Mouse (Mus musculus) neural tube, embryonic 11.5 days (tissue): Measurements from ENCODE around the gene H2afy. TPM values are rescaled to one million over a fixed set of nuclear protein-coding genes. Genes with fewer than 3 reads are reported as not detected.

Experiments
- ATAC-seq: fragments of 200-750 bp; cut with Nextera tagmentation; 2 replicates; pipeline ENCODE4 v1.8.0; 2017; ENCODE audit warnings: moderate number of reproducible peaks, mild to moderate bottlenecking, moderate TSS enrichment, moderate library complexity; ENCODE audit not compliant: insufficient read depth, low FRiP score, low TSS enrichment
- DNase-seq: peaks from one replicate; pipeline ENCODE4 v3.0.0-alpha.2; 2015; ENCODE audit warnings: low spot score
- H3K27ac ChIP-seq: fragments of 300-500 bp; sonication (generic); 2 replicates; pipeline ENCODE4 v1.5.1; 2014; ENCODE audit warnings: low read depth, mild to moderate bottlenecking, low read length
- H3K27me3 ChIP-seq: fragments of 300-500 bp; sonication (generic); 2 replicates; pipeline ENCODE4 v1.6.1; 2014; ENCODE audit warnings: mild to moderate bottlenecking, low read length, mixed read lengths; ENCODE audit not compliant: control insufficient read depth, insufficient read depth
- H3K36me3 ChIP-seq: fragments of 300-500 bp; sonication (generic); 2 replicates; pipeline ENCODE4 v1.6.1; 2014; ENCODE audit warnings: mild to moderate bottlenecking, low read length, moderate library complexity, mixed read lengths; ENCODE audit not compliant: control insufficient read depth, insufficient read depth
- H3K4me1 ChIP-seq: fragments of 300-500 bp; sonication (generic); 2 replicates; pipeline ENCODE4 v1.6.1; 2014; ENCODE audit warnings: low read length, mixed read lengths; ENCODE audit not compliant: control insufficient read depth, insufficient read depth
- H3K4me2 ChIP-seq: fragments of 300-500 bp; sonication (generic); 2 replicates; pipeline ENCODE4 v1.6.1; 2014; ENCODE audit warnings: low read depth, mild to moderate bottlenecking, moderate library complexity
- H3K4me3 ChIP-seq: fragments of 300-500 bp; sonication (generic); 2 replicates; pipeline ENCODE4 v1.5.1; 2014; ENCODE audit warnings: low read depth, low read length
- H3K9ac ChIP-seq: fragments of 300-500 bp; sonication (generic); 2 replicates; pipeline ENCODE4 v1.6.1; 2014; ENCODE audit warnings: mild to moderate bottlenecking, low read length
- H3K9me3 ChIP-seq: fragments of 300-500 bp; sonication (generic); 2 replicates; pipeline ENCODE4 v1.6.1; 2016; ENCODE audit warnings: low read length; ENCODE audit not compliant: control insufficient read depth
- WGBS: fragments of 180-500 bp; shearing (Covaris S2); extraction: QIAGEN DNeasy Blood & Tissue Kit; methylation state at CpG from one replicate; pipeline ENCODE4 v1.1.7; 2014; 5-methylcytosine and 5-hydroxymethylcytosine counted together
- polyA plus RNA-seq: library from polyadenylated mRNA; unstranded; fragments of >200 nt; fragmentation: Nextera tagmentation; extraction: Ambion mirVana; gene quantifications from 2 replicates; pipeline ENCODE4 v1.2.1, GENCODE M21; 2014

The H2afy gene
- polyA plus RNA-seq, 1 experiment from 2014 or later = 613 TPM

DNA sequence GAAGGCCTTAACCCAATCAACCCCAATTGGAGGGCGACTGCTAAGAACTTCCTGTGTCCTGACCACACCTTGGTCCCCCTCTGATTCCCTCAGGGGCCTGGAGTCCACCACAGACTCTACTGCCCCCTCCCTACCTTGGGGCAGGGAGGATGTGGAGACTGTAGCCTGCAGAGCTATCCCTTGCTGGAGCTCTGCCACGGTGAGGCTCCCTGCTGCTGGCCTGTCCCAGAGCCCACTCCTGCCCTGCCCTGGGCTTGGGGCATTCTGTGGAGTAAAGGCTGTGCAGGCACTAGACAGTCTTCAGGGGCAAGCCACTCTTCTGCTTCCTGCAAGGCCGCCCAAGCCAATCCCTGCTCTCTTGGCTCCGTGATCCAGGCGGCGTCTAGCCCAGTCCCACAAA lies 24.6 kb downstream of the H2afy start:
- Histone ChIP-seq H3K27me3 (no peaks in the 10 kb centered on the region), H3K9ac (no peak overlapping the region), H3K9me3 (no peaks in the 10 kb centered on the region), H3K36me3 (no peaks in the 10 kb centered on the region), H3K27ac (no peak overlapping the region), H3K4me1 (peaks cover 21% of the 10 kb centered on the region), H3K4me3 (no peak overlapping the region), H3K4me2 (no peak overlapping the region)
- ATAC-seq (no peak), DNase-seq (no peak)
- WGBS = 75% methylated on average over 6 of the region's 6 CpGs

DNA sequence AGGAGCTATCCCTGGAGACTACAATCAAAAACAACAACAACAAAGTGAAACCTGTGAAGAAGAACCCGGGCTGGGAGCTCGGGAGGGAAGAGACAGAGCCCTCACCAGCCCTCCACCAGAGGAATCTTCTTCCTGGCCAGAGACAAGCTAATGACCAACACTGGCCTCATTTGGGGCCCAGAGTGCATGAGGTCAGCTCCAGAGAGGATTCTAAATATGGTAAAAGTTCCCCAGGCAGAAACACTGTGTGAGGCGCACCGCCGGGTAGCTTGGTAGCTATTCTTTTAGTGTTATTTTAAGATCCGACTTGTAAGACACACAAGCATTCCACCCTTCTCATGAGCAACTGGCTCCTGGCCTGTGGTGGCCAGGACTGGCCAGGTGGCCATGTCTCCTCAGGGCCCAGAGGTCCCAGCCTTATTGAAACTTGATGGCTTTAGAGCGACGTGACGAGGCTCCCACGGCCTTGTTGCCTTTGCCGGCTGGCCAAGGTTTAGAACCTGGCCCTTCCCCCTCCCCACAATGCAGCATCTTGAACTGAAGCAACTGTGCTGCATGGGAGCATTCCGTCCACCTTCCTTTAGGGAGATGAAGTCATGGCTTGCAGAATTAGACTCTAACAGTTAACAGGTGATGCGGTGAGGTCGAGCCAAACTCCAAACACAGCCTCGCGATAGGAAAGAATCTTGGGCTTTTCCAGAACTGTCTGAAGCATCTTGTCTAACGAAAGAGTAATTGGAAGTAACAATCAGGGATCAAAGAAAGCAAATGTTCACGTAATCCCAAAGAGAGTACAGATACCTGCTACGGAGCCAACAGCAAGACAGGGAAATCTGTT lies 25.2 kb downstream of the H2afy start:
- no peak overlapping the region for H3K27ac ChIP-seq
- no peak overlapping the region for H3K9ac ChIP-seq
- H3K27me3 ChIP-seq = no peaks in the 10 kb centered on the region
- no peak for ATAC-seq
- peaks cover 21% of the 10 kb centered on the region for H3K4me1 ChIP-seq
- H3K4me3 ChIP-seq = no peak overlapping the region
- no peaks in the 10 kb centered on the region for H3K36me3 ChIP-seq
- no peak for DNase-seq
- WGBS = 74% methylated on average over 19 of the region's 19 CpGs
- no peaks in the 10 kb centered on the region for H3K9me3 ChIP-seq
- H3K4me2 ChIP-seq = no peak overlapping the region

DNA sequence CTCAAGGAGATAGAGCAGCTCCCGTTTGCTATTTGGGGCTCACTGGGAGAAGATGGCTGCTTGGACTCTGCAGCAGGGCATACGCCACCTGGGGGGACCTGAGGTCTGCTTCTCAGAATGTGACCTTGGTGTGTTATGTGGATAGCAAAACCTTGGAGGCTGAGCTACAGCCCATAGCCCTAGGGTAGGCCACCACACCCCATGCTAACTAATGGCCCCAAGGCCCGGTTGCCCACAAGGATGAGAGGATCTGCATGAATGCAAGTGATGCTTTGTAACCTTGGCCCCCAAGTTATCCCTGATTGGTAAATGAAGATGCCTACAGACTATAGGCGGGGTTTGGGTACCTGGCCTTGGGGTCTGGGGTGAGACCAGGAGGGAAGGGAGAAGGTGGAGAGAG lies 26.5 kb downstream of the H2afy start:
- Histone ChIP-seq H3K4me3 (no peak overlapping the region), H3K4me2 (no peak overlapping the region), H3K9me3 (no peaks in the 10 kb centered on the region), H3K9ac (no peak overlapping the region), H3K27ac (no peak overlapping the region), H3K4me1 (peaks cover 21% of the 10 kb centered on the region), H3K27me3 (no peaks in the 10 kb centered on the region), H3K36me3 (peaks cover 4% of the 10 kb centered on the region)
- 70% methylated on average over 4 of the region's 4 CpGs for WGBS
- ATAC-seq (no peak), DNase-seq (no peak)

DNA sequence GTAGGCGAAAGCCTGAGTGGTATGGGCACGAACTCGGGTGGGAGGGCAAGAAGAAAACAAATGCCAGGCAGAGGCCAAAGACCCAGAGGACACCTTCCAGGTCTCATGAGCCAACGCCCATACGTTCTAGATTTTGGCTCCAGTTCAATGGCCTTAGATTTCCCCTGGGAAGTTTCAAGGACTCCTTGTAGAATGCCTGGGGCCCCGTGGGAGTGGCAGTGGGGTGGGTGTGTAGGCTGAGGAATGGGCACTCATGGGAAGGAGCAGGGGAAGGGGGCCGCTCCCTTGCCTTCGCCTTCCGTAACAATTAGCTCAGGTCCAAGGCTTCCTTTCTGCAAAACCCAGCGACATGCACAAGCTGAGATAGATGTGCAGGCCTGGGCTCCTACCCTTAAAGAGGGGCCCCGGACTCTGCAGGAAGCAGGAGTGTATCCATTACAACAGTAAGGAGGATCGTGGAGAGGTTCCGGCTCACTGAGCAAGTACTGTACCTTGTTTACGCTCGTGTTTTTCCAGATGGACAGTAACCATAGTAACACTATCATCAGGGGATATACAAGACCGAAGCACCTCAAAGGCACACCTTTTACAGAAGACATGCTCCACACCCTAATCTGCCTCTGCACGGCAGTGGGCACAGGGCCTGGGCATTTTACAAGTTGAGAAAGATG lies 27.2 kb downstream of the H2afy start:
- Histone ChIP-seq H3K4me3 (no peak overlapping the region), H3K36me3 (peaks cover 12% of the 10 kb centered on the region), H3K4me2 (no peak overlapping the region), H3K4me1 (peaks cover 21% of the 10 kb centered on the region), H3K27ac (no peak overlapping the region), H3K27me3 (no peaks in the 10 kb centered on the region), H3K9me3 (no peaks in the 10 kb centered on the region), H3K9ac (no peak overlapping the region)
- DNase-seq (no peak), ATAC-seq (no peak)
- whole genome bisulfite sequencing = 61% methylated on average over 17 of the region's 17 CpGs

DNA sequence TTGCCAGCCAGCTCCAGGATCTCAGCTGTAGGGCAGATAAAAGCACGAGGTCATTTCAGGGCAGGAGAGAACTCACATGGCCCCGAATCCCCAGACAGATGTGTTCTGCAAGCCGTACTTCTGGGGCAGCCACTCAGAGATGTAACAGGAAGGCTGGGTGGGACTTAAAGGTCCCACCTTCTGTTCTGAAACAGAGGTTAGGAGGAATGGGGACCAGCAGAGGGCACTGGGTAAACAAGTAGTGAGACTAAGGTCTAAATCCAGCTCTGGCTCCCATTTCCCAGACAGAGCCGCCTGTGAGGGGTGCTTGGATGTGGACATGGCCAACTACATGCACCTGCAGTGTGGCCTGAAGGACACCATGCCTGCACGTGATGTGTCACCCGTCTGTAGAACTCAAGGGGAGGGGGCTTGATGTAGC lies 31.2 kb downstream of the H2afy start:
- H3K9me3 ChIP-seq = no peaks in the 10 kb centered on the region
- H3K27me3 ChIP-seq = no peaks in the 10 kb centered on the region
- no peak overlapping the region for H3K9ac ChIP-seq
- peaks cover 3% of the 10 kb centered on the region; the same call in 1 of the 2 replicates for H3K4me1 ChIP-seq
- ATAC-seq = no peak
- no peak for DNase-seq
- peaks cover 15% of the 10 kb centered on the region for H3K36me3 ChIP-seq
- WGBS = 83% methylated on average over 6 of the region's 6 CpGs
- H3K27ac ChIP-seq = no peak overlapping the region
- no peak overlapping the region for H3K4me3 ChIP-seq
- no peak overlapping the region for H3K4me2 ChIP-seq

DNA sequence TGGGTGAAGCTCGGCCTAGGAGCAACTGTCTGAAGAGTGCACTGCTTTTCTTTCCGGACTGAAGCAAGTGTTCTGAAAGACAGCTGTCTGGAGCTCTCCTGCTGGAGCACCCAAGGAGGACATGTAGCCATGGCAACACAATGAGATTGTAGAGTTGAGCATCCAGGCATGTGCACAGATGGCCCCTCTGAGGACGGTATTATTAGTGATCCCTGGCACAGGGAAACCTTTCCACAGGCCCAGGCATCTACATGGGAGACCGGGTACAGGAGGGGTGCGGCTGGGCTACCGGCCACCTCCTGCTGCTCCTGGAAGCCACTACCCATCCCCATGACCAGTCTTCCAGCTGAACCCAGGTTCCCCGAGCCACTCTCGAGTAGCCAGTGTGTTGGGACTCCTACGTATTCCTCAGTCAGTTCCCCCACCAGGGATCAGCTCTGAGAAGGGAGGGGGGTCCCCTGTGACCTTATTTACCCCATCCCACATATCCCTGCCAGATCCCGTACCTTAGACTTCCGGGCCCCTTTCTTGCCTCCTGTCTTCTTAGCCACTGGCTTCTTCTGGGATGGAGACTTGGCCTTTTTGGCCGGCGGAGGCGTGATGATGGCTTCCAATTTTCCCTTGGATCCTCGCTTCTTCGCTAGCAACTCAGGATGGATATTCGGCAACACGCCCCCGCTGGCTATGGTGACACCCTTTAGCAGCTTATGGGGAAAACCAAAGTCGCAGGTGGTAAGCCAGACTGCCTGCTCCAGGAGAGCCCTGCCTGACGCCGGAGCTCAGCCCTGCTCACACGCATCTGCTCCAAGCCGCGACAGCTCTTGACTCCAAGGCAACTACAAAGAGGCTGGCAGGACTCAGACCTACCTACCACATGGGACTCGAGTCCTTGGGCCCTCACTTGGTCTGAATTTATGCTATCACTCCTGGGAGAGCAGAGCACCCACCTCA lies 32.1 kb downstream of the H2afy start:
- H3K9ac ChIP-seq = no peak overlapping the region
- DNase-seq = no peak
- WGBS = 92% methylated on average over 26 of the region's 26 CpGs
- no peaks in the 10 kb centered on the region for H3K27me3 ChIP-seq
- no peak for ATAC-seq
- no peaks in the 10 kb centered on the region for H3K9me3 ChIP-seq
- H3K36me3 ChIP-seq = peaks cover 15% of the 10 kb centered on the region
- no peak overlapping the region for H3K4me3 ChIP-seq
- no peaks in the 10 kb centered on the region; the same call in 1 of the 2 replicates for H3K4me1 ChIP-seq
- no peak overlapping the region for H3K27ac ChIP-seq
- no peak overlapping the region for H3K4me2 ChIP-seq

DNA sequence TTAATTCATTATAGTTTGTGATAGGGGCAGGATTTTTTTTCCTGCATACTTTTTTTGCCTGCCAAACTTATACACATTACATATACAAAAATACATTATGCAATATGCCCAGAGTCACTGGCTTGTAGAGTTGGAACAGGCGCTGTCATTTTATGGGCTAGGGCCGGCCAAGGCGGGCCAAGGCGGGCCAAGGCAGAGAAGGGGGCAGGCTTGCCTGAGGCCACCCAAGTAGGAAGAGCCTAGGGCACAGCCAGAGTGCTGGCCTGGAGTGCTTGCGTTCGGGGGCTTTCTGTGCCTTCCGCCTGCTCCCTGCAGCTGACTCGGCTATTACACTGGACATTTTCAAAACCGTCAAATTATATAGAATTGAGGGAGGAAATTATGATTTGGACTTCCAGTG lies 34.0 kb downstream of the H2afy start:
- H3K9me3 ChIP-seq = no peaks in the 10 kb centered on the region
- DNase-seq (no peak), ATAC-seq (no peak)
- no peak overlapping the region for H3K4me2 ChIP-seq
- H3K36me3 ChIP-seq = peaks cover 15% of the 10 kb centered on the region
- no peak overlapping the region for H3K9ac ChIP-seq
- H3K4me1 ChIP-seq = no peaks in the 10 kb centered on the region
- 83% methylated on average over 9 of the region's 9 CpGs for WGBS
- no peak overlapping the region for H3K4me3 ChIP-seq
- no peaks in the 10 kb centered on the region for H3K27me3 ChIP-seq
- H3K27ac ChIP-seq = no peak overlapping the region

DNA sequence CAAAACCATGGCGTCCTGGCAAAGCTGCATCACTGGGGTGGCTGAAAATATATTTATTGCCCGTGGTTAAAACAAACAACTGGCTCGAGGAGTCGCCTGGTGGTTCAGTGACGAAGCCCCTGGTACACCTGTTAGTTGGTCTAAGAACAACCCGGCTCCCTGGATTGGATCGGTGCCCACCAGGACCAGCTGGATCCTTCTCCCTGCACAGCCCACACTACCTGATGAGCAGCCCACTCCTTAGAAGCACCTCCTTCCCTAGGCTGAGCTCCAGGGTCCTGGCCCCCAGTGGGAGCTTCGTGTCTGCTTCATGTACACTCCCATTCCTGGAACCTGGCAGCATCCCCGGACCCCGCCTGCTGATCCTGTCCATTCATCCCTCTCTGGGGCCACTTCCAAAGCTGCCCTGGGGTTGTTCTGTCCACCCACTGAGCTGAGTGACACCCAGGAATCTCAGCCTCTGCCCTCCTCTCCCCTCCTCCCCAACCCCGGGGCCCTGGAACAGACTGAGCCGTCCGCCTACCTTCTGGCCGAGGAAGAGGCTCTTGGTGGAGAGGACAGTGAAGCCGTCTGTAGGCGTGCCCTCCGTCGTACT lies 40.5 kb downstream of the H2afy start:
- H3K4me2 ChIP-seq = no peak overlapping the region
- WGBS = 90% methylated on average over 18 of the region's 18 CpGs
- H3K4me1 ChIP-seq = no peaks in the 10 kb centered on the region
- H3K27ac ChIP-seq = no peak overlapping the region
- H3K4me3 ChIP-seq = no peak overlapping the region
- no peak overlapping the region for H3K9ac ChIP-seq
- no peaks in the 10 kb centered on the region for H3K9me3 ChIP-seq
- peaks cover 2% of the 10 kb centered on the region; the same call in 1 of the 2 replicates for H3K36me3 ChIP-seq
- DNase-seq (no peak), ATAC-seq (no peak)
- H3K27me3 ChIP-seq = no peaks in the 10 kb centered on the region
